Mouse (Mus musculus) embryonic facial prominence, embryonic 11.5 days (tissue): ENCODE measurements around the gene Camkmt. TPM values are rescaled to one million over a fixed set of nuclear protein-coding genes. Genes with fewer than 3 reads are reported as not detected.

Experiments
- ATAC-seq: fragments of 200-750 bp; cut with Nextera tagmentation; replicated peaks from 2 replicates; pipeline ENCODE4 v1.8.0; 2017; ENCODE audit warnings: low read depth; ENCODE audit not compliant: insufficient number of reproducible peaks, low FRiP score, low TSS enrichment
- DNase-seq: peaks from one replicate; pipeline ENCODE4 v3.0.0-alpha.2; 2015; ENCODE audit warnings: low spot score
- H3K27ac ChIP-seq: fragments of 300-500 bp; sonication (generic); replicated peaks from 2 replicates; pipeline ENCODE4 v1.5.1; 2014; ENCODE audit warnings: mild to moderate bottlenecking, low read depth, low read length, control low read depth
- H3K27me3 ChIP-seq: fragments of 300-500 bp; sonication (generic); 2 replicates; pipeline ENCODE4 v1.6.1; 2014; ENCODE audit warnings: mild to moderate bottlenecking, low read length, moderate library complexity, mixed read lengths; ENCODE audit not compliant: control insufficient read depth, insufficient read depth
- H3K36me3 ChIP-seq: fragments of 300-500 bp; sonication (generic); replicated peaks from 2 replicates; pipeline ENCODE4 v1.6.1; 2014; ENCODE audit warnings: low read depth, mild to moderate bottlenecking, low read length, moderate library complexity, mixed read lengths; ENCODE audit not compliant: control insufficient read depth, insufficient read depth
- H3K4me1 ChIP-seq: fragments of 300-500 bp; sonication (generic); 2 replicates; pipeline ENCODE4 v1.6.1; 2014; ENCODE audit warnings: low read length, mixed read lengths; ENCODE audit not compliant: control insufficient read depth, insufficient read depth
- H3K4me2 ChIP-seq: fragments of 300-500 bp; sonication (generic); 2 replicates; pipeline ENCODE4 v1.6.1; 2014; ENCODE audit warnings: low read depth, mild to moderate bottlenecking, control low read depth, low read length, moderate library complexity
- H3K4me3 ChIP-seq: fragments of 300-500 bp; sonication (generic); 2 replicates; pipeline ENCODE4 v1.5.1; 2014; ENCODE audit warnings: low read depth, low read length, control low read depth
- H3K9ac ChIP-seq: fragments of 300-500 bp; sonication (generic); replicated peaks from 2 replicates; pipeline ENCODE4 v1.6.1; 2014; ENCODE audit warnings: mild to moderate bottlenecking, control low read depth, low read length
- H3K9me3 ChIP-seq: fragments of 300-500 bp; sonication (generic); replicated peaks from 2 replicates; pipeline ENCODE4 v1.6.1; 2016; ENCODE audit warnings: mild to moderate bottlenecking, low read length, inconsistent platforms, mixed read lengths; ENCODE audit not compliant: control insufficient read depth
- WGBS: fragments of 180-500 bp; shearing (Covaris S2); extraction: QIAGEN DNeasy Blood & Tissue Kit; methylation state at CpG from one replicate; pipeline ENCODE4 v1.1.7; 2014; 5-methylcytosine and 5-hydroxymethylcytosine counted together
- polyA plus RNA-seq: library from polyadenylated mRNA; unstranded; fragments of >200 nt; fragmentation: Nextera tagmentation; extraction: Ambion mirVana; gene quantifications from 2 replicates; pipeline ENCODE4 v1.2.1, GENCODE M21; 2014

The Camkmt gene
- polyA plus RNA-seq, 1 experiment from 2014 or later, result 16.8 TPM

DNA sequence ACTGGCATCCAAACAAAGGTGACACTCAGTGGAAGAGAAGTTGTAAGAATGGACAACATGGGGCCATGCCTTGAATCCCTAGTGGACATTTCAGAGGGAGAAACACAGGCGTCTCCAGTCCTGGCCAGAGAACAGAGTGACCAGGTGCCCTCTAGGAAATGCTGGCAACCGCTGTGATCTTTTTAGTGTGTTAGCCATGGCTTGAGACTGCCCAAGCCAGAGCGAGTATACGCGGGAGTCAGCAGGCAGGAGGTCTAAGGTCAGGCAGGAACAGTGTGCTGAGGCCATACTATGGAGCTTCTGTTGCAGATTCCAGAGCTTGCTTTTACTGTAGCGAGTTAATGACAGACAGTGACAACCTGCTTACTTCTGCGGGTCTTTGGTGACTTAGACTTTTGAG is 270.7 kb downstream of the Camkmt start:
- ATAC-seq, result no peak
- H3K4me1 ChIP-seq, result no peaks in the 10 kb centered on the region
- 78% methylated on average over 7 of the region's 7 CpGs for WGBS

DNA sequence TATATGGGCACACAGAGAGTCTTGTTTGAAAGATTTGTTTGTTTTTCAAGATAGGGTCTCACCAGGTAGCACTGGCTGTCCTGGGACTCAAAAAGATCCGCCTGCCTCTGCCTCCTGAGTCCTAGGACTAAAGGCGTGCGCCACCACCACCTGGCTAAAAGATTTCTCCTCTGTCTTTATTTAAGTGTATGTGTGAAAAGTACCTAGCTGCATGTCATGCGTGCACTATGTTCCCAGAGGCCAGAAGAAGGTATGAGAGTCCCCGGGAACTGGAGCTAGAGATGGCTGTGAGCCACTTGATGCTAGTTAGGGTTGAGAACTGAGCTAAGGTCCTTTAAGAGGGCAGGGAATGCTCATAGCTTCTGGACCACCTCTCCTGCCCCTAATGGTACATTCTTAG is 277.0 kb downstream of the Camkmt start:
- ATAC-seq (no peak), DNase-seq (no peak)
- Histone ChIP-seq H3K27me3 (no peaks in the 10 kb centered on the region), H3K4me1 (no peaks in the 10 kb centered on the region), H3K9me3 (no peaks in the 10 kb centered on the region), H3K4me3 (no peak overlapping the region), H3K4me2 (no peak overlapping the region), H3K9ac (no peak overlapping the region), H3K36me3 (no peaks in the 10 kb centered on the region), H3K27ac (no peak overlapping the region)
- 88% methylated on average over 5 of the region's 5 CpGs for WGBS

More for the DNA sequence above, 270.7 kb downstream of the Camkmt start:
- no peak overlapping the region for H3K9ac ChIP-seq
- H3K27me3 ChIP-seq, result no peaks in the 10 kb centered on the region
- no peak for DNase-seq
- no peaks in the 10 kb centered on the region for H3K36me3 ChIP-seq
- no peak overlapping the region for H3K27ac ChIP-seq
- no peak overlapping the region for H3K4me2 ChIP-seq
- no peaks in the 10 kb centered on the region for H3K9me3 ChIP-seq
- no peak overlapping the region for H3K4me3 ChIP-seq

DNA sequence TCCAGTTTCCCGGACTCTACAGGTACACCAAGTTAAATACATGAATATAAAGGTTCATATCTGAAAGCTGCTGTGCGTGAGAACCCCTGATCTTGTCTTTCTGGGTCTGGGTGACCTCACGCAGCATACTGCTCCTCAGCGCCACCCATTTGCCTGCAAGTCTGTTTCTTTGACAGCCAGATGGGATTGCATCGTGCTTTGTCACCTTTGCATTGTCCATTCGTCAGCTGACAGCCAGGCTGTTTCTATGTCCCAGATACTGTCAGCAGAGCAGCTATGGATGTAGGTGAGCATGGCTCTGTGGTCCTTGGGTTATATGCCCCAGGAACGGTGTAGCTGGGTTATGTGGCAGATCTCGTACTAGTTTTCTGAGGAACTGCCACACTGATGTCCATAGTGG is 278.4 kb downstream of the Camkmt start:
- no peak for ATAC-seq
- WGBS, result 80% methylated on average over 8 of the region's 8 CpGs

DNA sequence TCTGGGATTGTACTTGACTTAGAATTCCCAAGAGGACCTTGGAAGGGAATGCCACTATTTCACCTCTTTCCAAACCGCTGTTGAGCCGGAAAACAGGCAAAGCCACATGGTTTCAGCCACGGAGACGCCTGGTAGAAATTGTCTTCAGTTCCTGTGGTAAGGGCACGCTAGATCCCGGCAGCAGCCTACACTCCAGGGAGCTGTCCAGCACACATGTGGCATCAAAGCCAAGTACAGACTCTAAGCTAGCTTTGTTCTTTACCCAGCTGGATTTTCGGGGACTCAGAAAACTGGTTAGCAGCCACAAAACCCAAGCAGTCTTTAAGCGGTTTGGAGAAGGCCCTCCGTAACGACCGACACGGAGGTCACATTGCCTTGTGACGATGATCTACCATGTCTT is 281.7 kb downstream of the Camkmt start:
- H3K4me2 ChIP-seq, result no peak overlapping the region
- WGBS, result 65% methylated on average over 13 of the region's 13 CpGs
- DNase-seq (peak; percentile 75), ATAC-seq (no peak)
- H3K4me3 ChIP-seq, result no peak overlapping the region
- H3K27ac ChIP-seq, result no peak overlapping the region
- H3K4me1 ChIP-seq, result peaks cover 2% of the 10 kb centered on the region; the same call in 1 of the 2 replicates
- no peaks in the 10 kb centered on the region for H3K36me3 ChIP-seq
- no peaks in the 10 kb centered on the region for H3K27me3 ChIP-seq
- no peaks in the 10 kb centered on the region for H3K9me3 ChIP-seq
- H3K9ac ChIP-seq, result no peak overlapping the region

More for the DNA sequence above, 278.4 kb downstream of the Camkmt start:
- Histone ChIP-seq H3K27me3 (no peaks in the 10 kb centered on the region), H3K4me3 (no peak overlapping the region), H3K4me1 (no peaks in the 10 kb centered on the region), H3K9me3 (no peaks in the 10 kb centered on the region), H3K4me2 (no peak overlapping the region), H3K36me3 (no peaks in the 10 kb centered on the region), H3K27ac (no peak overlapping the region), H3K9ac (no peak overlapping the region)
- no peak for DNase-seq

DNA sequence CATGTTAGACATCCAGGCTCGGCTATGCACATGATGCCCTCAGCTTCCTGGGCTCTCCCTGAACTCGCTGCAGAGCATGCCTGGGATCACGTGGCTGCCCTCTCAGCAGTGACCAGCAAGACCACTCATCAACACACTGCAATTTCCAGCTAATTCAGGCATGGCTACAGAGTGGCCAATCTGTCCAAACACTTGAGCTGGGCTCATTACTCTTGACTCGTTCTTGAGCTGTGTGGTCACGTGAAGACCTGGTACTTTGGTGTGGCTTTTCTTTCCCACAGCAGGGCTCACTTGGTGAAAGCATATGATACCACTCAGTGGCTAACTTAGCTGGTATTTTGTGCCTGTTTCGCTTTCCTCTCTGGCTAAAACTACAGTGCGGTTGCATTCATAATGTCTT is 282.2 kb downstream of the Camkmt start:
- Histone ChIP-seq H3K4me2 (no peak overlapping the region), H3K4me1 (peaks cover 2% of the 10 kb centered on the region; the same call in 1 of the 2 replicates), H3K9ac (no peak overlapping the region), H3K36me3 (no peaks in the 10 kb centered on the region), H3K9me3 (no peaks in the 10 kb centered on the region), H3K4me3 (no peak overlapping the region), H3K27ac (no peak overlapping the region), H3K27me3 (no peaks in the 10 kb centered on the region)
- WGBS, result 83% methylated on average over 7 of the region's 7 CpGs
- ATAC-seq (no peak), DNase-seq (no peak)

DNA sequence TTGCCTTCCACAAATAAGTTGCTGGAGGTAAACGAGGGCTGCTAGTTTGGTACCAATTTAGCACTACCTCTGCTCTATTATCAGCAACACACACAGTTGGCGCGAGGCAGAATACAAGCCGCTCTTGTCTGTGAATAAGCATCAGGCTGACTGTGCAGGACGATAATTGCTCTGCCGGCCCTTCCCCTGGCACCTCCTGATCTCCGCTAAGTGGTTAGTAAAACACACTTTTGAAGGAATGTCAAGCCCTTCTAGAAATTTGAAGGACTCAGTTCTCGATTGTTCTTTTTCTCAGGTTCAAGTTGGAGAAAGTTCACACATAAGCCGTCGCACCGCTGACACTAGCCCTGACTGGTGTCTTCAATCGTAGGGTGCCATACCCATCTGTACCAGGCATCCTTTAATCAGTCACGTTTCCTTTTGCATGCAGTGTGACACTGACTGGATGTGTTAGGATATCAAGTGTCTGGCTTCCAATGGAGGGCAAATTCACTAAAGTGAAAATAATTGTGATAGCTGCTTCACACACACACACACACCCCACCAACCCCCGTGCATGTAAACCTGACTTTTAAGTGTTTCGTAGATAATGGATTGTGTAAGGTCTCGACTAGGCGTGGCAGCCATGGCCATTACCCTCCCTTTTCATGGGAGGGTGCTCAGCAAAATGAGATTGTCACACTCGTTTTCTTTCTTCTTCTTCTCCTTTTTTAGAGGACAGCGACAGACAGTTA is 283.9 kb downstream of the Camkmt start:
- H3K4me2 ChIP-seq, result no peak overlapping the region
- DNase-seq (no peak), ATAC-seq (peak; percentile 39; the same call in 1 of the 2 replicates)
- H3K36me3 ChIP-seq, result no peaks in the 10 kb centered on the region
- no peaks in the 10 kb centered on the region for H3K9me3 ChIP-seq
- 75% methylated on average over 19 of the region's 19 CpGs for WGBS
- no peak overlapping the region for H3K9ac ChIP-seq
- H3K4me1 ChIP-seq, result peaks cover 2% of the 10 kb centered on the region; the same call in 1 of the 2 replicates
- H3K27ac ChIP-seq, result no peak overlapping the region
- H3K4me3 ChIP-seq, result no peak overlapping the region
- H3K27me3 ChIP-seq, result no peaks in the 10 kb centered on the region

DNA sequence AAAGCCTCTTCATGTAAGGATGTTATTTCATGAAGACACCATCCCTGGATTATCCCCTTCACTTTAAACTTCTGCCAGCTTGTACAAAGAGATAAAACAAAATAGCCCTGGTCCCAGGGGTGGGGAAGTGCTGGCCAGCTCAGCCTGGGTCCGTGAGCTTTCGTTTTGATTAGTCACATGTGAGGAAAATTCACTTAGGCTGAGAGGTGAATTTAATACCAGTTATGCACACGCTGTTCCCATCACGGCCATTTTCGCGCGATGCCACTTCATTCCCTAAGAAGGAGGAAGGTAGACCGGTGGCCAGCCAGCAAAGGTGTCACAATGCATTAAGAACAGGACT is 284.5 kb downstream of the Camkmt start:
- Histone ChIP-seq H3K9me3 (no peaks in the 10 kb centered on the region), H3K9ac (no peak overlapping the region), H3K27ac (no peak overlapping the region), H3K27me3 (no peaks in the 10 kb centered on the region), H3K4me1 (peaks cover 2% of the 10 kb centered on the region; the same call in 1 of the 2 replicates), H3K4me2 (no peak overlapping the region), H3K4me3 (no peak overlapping the region), H3K36me3 (no peaks in the 10 kb centered on the region)
- ATAC-seq (no peak), DNase-seq (peak; percentile 17)
- 33% methylated on average over 8 of the region's 8 CpGs for WGBS

DNA sequence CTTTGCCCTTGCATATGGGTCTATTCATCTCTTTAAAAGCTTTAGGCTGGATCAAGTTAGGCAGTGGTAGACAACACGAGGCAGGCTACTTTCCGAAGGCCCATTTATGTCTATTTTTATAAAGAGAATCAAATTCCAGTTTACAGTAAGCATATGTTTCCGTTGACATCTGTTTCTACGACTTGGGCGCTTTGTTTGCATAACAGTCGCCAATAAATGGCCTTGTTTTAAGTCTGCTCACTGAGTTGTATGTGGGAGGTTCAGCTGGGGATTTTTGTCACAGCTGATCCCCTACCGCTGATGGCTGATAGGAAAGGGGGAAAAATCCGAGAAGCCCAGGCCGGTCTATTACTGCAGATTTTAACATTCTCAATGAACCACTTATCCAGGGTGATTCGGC is 285.2 kb downstream of the Camkmt start:
- DNase-seq (peak; percentile 40), ATAC-seq (no peak)
- H3K4me3 ChIP-seq, result no peak overlapping the region
- no peaks in the 10 kb centered on the region for H3K27me3 ChIP-seq
- H3K4me1 ChIP-seq, result peaks cover 2% of the 10 kb centered on the region; the same call in 1 of the 2 replicates
- H3K36me3 ChIP-seq, result no peaks in the 10 kb centered on the region
- 51% methylated on average over 10 of the region's 10 CpGs for WGBS
- H3K9me3 ChIP-seq, result no peaks in the 10 kb centered on the region
- no peak overlapping the region for H3K4me2 ChIP-seq
- no peak overlapping the region for H3K27ac ChIP-seq
- no peak overlapping the region for H3K9ac ChIP-seq
